Mouse (Mus musculus) ES-Bruce4 (cell line): ENCODE measurements around the gene Chd6.

Source experiments
- CTCF ChIP-seq: IDR thresholded peaks from one replicate; pipeline ENCODE4 v1.8.1; 2011; ENCODE audit warnings: low read depth, low read length
- EP300 ChIP-seq: IDR thresholded peaks from 2 replicates; pipeline ENCODE4 v1.6.1; 2011; ENCODE audit warnings: low read depth, low read length; ENCODE audit not compliant: insufficient read depth
- POLR2A ChIP-seq: IDR thresholded peaks from one replicate; pipeline ENCODE4 v1.8.1; 2011; ENCODE audit warnings: low read length; ENCODE audit not compliant: insufficient read depth

GRCm38 (mm10) chr2:160912231-160912671, 196.6 kb downstream of the Chd6 start, which contains the start of gene Emilin3:
- TF ChIP-seq CTCF (no peak), POLR2A (no peak), EP300 (no peak)
